Mouse (Mus musculus) frontal cortex, adult 2 months (tissue): ENCODE measurements around the gene Olfr1352. TPM values are rescaled to one million over a fixed set of nuclear protein-coding genes. Genes with fewer than 3 reads are reported as not detected.
"Not testable (repeated sequence)": the region's sequence is repeated elsewhere in the genome, so short reads cannot be mapped to it uniquely, and the experiment has no call there.

Experiments used
- DNase-seq, 2 experiments: peaks; one replicate each; pipeline ENCODE4 v3.0.0; 2022; ENCODE audit warnings: low spot score in 1 of 2; ENCODE audit errors: extremely low spot score in 1 of 2
- polyA plus RNA-seq: library from polyadenylated mRNA; depleted of rRNA; stranded (reverse); fragments of >200 nt; gene quantifications from 2 replicates; pipeline ENCODE4 v1.2.3, GENCODE M21; 2012; rRNA removed

Gene Olfr1352
- polyA plus RNA-seq = 0.02 TPM in 1 of 2 replicates, not detected in the other

- no peak for DNase-seq
Measured at GRCm38 (mm10) chr10:78980750-78981149, at the start of gene Olfr1352. Olfr1352 (plus strand) TSS chr10:78981050.

- DNase-seq = not testable (repeated sequence)
Measured at GRCm38 (mm10) chr10:78950336-78950735, 30.5 kb upstream of the Olfr1352 start, which contains the start of gene Olfr8. Olfr8 (plus strand) TSS chr10:78950636.

- DNase-seq = not testable (repeated sequence)
Measured at GRCm38 (mm10) chr10:78963009-78963408, 17.8 kb upstream of the Olfr1352 start, which contains the start of gene Olfr1353. Olfr1353 (plus strand) TSS chr10:78963309.

GRCm38 (mm10) chr10:79012172-79012571 lies 31.3 kb downstream of the Olfr1352 start, which contains the start of gene Olfr1351:
Olfr1351 (plus strand) TSS chr10:79012472.
- no peak for DNase-seq

GRCm38 (mm10) chr10:79028441-79028840 lies 47.6 kb downstream of the Olfr1352 start, which contains the start of gene Olfr57:
Olfr57 (plus strand) TSS chr10:79028741.
- DNase-seq = no peak

Other genes with a start within 250 kb of the Olfr1352 start
- 0.15 and 0.18 TPM in 2 replicates for gene Ccdc105, start 228.0 kb upstream of the Olfr1352 start, polyA plus RNA-seq
- 8.9 and 10.4 TPM in 2 replicates for gene Slc1a6, start 200.6 kb upstream of the Olfr1352 start, polyA plus RNA-seq
- not detected in 2 replicates for gene Olfr1356, start 128.9 kb upstream of the Olfr1352 start, polyA plus RNA-seq
- not detected in 2 replicates for gene Olfr1355, start 105.5 kb upstream of the Olfr1352 start, polyA plus RNA-seq
- 0.02 TPM in 1 of 2 replicates, not detected in the other for gene Olfr1354, start 67.9 kb upstream of the Olfr1352 start, polyA plus RNA-seq
- not detected in 2 replicates for gene Olfr8, start 30.4 kb upstream of the Olfr1352 start, polyA plus RNA-seq
- gene Olfr1353, start 17.7 kb upstream of the Olfr1352 start, polyA plus RNA-seq = 0.06 TPM in 1 of 2 replicates, not detected in the other
- not detected in 2 replicates for gene Olfr1351, start 31.4 kb downstream of the Olfr1352 start, polyA plus RNA-seq
- gene Olfr57, start 47.7 kb downstream of the Olfr1352 start, polyA plus RNA-seq = not detected in 2 replicates
- gene 2610008E11Rik, start 116.5 kb downstream of the Olfr1352 start, polyA plus RNA-seq = 25.0 and 25.4 TPM in 2 replicates
- gene Vmn2r80, start 167.7 kb downstream of the Olfr1352 start, polyA plus RNA-seq = not detected in 2 replicates